Mouse (Mus musculus): ENCODE data around the gene Apc2.

DNA sequence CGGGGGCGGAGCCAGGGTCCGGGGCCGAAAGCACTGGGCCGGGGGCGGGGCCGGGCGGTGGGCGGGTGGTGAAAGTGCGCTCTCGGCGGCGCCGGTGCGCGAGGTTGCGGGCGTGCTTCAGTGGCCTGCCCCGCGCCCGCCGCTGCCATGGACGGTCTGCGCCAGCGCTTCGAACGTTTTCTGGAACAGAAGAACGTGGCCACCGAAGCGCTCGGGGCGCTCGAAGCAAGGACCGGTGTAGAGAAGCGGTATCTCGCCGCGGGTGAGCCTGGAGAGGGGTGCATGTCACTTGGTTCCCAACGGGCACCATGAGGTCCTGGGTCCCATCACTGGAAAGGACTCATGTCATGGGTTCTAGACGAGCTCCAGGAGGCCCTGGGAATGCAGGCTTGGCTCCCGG is 34.3 kb downstream of the Apc2 start:
- TF ChIP-seq POLR2A (IDR thresholded peaks at IDR 0.05; ENCODE audit: borderline replicate concordance, extremely low read depth, low read depth, low read length) = no peak
- TF ChIP-seq CTCF (IDR thresholded peaks at IDR 0.05; ENCODE audit: insufficient read depth, low read length) = no peak
